Mouse (Mus musculus) mature B cell (primary cell): Measurements from ENCODE around the gene Tmem220.

Experiments used
- in situ Hi-C: fragments of 300-500 bp; cut with MboI; formaldehyde crosslinking; loops from 2 replicates; pipeline ENCODE4 v1.14.3; 2019

Gene Tmem220

DNA sequence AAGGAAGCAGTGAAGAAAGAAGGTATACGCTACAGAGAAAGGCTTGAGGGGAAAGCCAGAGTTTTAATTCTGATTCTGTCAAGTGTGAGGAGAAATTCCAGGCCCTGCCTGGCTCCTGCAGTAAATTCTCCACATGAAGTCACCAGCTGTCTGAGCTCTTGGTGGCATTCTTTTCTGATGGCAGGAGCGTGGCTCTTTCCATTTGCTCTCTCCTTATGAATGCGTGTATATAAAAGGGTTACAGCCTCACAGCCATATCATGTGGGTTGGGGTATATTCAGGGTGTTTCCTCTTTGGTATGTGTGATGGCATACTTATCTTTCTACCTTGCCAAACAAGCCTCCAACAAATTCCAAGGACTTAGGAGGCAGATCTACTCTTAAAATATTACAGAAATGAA lies 37.8 kb downstream of the Tmem220 start:
- in situ Hi-C loops, result no loop called here

DNA sequence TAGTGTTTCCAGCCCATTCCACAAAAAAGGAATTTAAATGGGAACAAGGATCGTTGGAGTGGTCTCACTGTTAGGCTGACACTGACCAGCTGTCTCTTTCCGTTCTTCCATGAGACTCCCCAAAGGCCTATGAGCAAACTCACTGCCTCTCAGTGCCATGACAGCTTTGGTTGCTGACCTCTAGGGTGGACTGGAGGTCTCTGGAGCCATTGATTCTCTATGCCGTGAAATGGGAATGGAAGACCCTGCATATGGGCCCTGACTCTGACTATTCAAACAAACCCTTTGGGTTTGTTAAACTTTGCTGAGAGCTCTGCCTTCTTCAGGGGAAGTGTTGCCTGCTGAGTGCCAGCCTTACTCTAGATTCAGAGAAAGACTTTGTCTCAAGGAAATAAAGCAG lies 42.8 kb downstream of the Tmem220 start:
- in situ Hi-C loops, result no loop called here

DNA sequence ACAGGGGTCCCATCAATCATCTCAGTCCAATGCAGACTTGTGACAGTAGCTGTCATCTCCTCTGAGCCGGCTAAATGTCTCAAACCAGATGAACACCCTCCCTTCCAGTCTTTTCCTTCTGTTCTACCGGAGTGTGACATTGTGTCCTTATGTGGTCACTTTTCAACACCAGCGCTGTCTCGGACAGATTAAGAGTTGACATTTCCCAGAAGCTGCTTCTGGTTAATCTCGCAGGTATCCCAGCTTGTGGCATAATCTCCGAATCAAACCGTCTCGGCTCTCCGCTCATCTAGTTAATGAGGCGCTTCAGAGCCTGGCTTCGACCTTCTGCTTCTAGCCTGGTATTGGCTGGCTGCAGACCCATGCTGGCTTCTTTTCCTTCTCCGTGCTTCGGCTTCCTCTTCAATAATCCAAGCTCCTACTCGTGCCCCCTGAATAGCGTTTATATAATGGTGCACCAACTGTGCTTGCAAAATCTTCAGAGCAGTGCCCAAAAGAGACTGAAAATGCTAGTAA lies 47.7 kb downstream of the Tmem220 start:
- in situ Hi-C loops, result no loop called here

DNA sequence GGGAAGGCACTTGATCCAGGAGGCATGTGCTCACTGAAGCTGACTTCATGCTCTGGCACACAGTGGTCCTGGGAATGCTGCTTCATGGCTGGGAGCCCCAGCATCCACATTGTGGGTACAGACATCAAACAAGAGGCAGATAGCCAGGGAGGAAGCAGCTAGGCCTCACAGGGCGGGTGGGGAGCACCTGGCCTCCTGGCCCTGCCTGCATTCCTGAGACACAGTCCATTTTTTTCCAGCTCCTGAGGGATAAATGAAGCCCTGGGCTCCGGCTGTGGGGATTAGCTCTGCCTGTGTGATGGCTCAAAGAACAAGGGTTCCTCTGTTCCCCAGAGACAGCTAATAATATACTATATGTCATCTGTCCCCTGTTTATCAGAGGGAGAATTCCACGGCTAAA lies 50.1 kb downstream of the Tmem220 start:
- in situ Hi-C loops, result no loop called here

DNA sequence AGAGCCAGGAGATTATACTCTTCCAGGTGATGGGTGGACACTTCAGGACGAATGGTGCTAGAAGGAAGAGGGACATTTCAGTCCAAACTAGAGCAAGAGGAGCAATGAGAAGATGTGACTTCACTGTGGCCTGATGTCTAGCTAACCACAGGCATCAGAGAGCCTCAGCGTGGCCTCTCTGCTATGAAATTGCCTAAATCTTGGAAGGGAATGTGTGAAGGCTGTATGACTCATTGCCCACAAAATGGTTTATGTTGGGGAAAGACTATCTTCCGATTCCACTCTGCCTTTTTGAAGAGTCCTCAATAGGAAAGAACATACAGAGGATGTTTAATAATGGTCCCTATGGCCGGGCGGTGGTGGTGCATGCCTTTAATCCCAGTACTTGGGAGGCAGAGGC lies 51.8 kb downstream of the Tmem220 start:
- in situ Hi-C loops, result no loop called here

DNA sequence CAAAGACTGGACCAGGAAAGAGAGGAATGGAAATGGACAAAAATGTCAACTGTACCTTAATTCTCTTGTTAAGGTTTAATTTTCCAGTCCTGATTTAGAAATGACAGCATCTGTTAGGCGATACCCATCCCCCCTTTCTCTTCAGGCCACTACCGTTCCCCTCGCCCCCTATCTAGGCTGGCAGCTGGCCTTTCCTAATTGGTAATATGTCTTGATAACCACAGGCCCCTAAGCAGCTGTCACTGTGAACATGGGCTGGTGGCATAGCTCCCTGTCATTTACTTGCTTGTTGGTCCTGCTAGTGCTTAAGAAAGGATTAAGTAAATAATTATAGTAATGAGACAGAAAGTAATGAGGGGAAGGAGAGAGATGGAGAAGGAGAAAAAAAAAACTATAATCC lies 52.5 kb downstream of the Tmem220 start:
- in situ Hi-C loops, result no loop called here

DNA sequence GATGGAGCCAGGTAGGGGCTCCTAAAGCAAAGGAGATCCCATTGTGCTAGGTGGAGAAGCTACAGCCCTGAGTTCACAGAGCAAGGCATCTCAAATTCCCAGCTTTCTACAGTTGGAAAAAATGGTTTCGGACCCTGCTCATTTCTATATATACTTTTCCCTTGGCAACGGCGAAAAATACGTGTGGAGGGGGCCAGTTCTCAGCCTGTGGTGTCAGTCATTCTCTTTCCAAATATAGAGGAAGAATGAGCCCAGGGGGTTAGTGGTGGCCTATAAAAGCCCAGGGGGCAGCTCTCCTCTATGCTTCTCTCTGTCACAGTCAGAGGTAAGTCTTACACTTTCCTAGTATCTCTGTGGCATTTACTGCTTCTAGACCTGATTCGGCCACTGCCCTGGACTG lies 53.0 kb downstream of the Tmem220 start, which contains the start of gene Myh3:
TSS of gene Myh3 (plus strand) at position 301 of the 400 bp plus-strand sequence.
- in situ Hi-C loops, result no loop called here

DNA sequence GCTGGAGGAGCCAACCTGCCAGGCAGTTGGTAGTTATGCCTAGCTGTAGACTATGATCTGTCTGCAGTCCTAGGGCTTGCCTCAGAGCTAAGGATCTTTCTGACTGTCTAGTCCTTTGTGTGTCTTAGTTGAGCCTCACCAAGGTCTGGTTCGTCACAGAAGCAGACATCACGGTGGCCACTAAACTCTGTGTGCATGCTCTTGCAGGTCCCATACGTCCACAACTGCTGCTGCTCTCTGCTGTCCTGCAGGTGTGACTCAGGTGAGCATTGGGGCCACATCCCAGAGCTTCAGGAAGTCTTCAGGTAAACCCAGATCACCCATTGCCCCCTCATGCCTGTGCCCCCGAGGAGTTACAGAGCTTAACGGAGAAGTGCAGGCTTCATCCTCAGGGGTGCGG lies 53.9 kb downstream of the Tmem220 start:
- in situ Hi-C loops, result no loop called here

DNA sequence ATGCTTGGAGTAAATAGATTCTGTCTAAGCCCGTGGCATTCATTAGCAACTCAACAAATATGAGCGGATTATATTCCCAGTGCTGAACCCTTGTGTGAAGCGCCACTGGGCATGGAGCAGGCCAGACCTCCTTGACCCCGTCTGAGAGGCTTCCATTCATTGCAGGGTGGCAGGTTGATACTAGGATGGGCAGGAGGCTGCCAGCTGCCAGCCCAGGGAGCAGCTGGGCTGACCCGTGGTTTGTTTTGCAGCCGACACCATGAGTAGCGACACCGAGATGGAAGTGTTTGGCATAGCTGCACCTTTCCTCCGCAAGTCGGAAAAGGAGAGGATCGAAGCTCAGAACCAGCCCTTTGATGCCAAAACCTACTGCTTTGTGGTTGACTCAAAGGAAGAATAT lies 54.8 kb downstream of the Tmem220 start:
- in situ Hi-C loops, result no loop called here

DNA sequence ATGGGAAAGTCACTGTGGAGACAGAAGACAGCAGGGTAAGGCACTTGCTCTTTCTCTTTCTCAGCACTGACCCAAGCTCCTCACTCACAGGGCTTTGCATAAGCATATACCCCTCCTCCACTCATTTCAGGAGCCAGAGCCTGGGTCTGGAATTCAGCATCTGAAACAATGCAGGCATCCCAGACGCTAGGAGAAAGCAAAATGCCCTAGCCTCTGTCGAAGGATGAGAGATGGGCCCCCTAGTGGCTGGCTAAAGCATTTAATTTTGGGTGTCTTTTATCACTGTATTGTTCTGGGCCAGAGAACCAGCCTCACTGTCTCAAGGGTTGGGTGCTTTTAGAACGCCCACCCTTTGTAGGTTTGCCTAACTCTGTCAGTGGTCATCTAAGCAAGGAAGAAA lies 55.2 kb downstream of the Tmem220 start:
- in situ Hi-C loops, result no loop called here

DNA sequence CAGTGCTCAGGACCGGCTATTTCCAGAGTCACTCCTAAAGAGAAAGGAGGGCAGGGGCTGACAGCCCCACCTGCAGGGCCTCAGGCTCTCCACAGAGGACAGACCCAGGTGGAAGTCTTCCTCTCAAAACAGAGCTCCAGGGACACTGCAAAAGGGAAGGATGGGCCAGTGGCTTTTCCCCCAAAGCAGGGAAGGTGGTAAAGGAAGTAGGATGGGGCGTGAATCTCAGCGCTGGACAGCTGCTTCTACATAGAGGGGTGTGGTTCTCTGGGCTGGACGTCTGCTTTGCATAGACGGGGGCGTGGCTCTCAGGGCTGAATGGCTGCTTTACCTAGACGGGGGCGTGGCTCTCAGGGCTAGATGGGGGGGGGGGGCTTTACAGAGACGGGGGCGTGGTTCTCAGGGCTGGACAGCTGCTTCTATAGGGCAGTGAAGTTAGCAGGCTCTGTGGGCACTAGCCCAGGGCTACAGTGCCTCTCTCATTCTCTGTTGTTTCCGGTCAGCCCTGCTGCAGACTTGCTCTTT lies 56.2 kb downstream of the Tmem220 start:
- in situ Hi-C loops, result no loop called here

DNA sequence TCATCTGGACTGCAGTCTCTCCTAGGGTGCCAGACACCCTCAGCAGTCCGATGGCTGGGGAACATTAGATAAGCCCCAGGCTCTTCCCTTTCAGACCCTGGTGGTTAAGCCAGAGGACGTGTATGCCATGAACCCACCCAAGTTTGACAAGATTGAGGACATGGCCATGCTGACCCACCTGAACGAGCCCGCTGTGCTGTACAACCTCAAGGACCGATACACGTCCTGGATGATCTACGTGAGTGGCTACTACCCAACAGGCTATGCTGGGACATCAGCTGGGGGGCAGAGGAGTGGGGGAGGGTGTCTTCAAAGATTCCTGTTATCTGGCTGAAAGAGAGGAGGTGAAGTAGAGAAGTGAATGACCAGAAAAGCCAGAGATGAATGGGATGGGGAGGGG lies 57.2 kb downstream of the Tmem220 start:
- in situ Hi-C loops, result no loop called here

DNA sequence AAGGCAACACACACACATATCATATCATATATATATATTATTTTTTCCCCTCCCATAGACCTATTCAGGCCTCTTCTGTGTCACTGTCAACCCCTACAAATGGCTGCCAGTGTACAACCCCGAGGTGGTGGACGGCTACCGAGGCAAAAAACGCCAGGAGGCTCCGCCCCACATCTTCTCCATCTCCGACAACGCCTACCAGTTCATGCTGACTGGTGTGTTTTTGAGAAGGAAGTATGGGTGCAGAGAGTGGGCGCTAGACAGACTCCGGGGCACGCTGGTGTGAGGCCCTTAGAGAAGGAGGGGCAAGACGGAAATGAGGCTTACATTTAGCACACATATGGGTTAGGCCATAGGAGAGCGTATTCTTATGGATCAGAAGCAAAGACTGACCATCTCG lies 57.8 kb downstream of the Tmem220 start:
- in situ Hi-C loops, result no loop called here

DNA sequence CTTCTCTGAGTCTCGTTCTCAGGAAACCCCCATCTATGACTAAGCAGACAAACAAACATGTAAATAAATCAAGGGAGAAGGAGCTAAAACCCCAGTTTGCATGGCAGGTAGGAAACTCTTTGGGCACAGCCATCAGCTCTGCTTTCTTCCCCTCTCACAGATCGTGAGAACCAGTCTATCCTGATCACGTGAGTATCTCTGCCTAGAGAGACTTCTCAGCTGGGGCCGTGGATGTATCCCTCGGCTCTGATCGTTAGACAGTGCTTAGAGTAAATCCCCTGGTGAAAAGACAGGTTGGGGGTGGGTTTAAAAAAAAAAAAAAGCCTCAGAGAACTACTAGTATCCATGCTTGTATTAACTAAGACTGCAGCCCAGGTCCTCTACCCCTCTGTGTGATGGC lies 58.3 kb downstream of the Tmem220 start:
- in situ Hi-C loops, result no loop called here

DNA sequence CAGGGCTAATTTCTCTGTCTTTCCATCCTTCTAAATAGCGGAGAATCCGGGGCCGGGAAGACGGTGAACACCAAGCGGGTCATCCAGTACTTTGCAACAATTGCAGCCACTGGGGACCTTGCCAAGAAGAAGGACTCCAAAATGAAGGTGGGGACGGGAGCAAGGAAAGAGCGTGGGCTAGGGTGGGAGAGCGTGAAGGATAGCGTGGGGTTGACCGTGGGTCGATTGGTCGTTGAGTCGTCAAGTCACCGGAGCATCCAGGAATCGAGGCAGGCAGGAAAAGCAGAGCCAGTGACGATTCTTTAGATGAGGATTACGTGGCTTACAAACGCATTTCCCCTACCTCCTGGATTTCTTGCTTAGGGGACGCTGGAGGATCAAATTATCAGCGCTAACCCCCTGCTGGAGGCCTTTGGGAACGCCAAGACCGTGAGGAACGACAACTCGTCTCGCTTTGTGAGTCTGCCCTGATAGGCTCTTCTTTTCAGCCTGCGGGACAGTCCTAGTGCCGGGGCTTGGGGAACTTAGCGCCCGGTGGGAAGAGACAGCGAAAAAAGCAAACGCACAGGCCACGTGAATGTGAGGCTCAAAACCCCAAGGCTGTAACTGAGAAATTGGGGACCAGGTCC lies 58.9 kb downstream of the Tmem220 start:
- in situ Hi-C loops, result no loop called here
